Mouse (Mus musculus): Measurements from ENCODE around the gene Atp6v0b. TPM values are rescaled to one million over a fixed set of nuclear protein-coding genes. Genes with fewer than 3 reads are reported as not detected.
A peak's percentile ranks its signal among the peaks of the same experiment; 100 is the strongest.

Atp6v0b gene
- polyA plus RNA-seq, 1 experiment from 2014 or later = 601 TPM

GRCm38 (mm10) chr4:117885994-117886393 lies 1.1 kb downstream of the Atp6v0b start:
- no peak for ATAC-seq (ENCODE audit: low FRiP score, low read depth)
- Histone ChIP-seq H3K36me3 (peaks cover 21% of the 10 kb centered on the region), H3K27me3 (no peaks in the 10 kb centered on the region), H3K4me2 (peak overlapping the region; percentile 83), H3K9ac (peak overlapping the region; percentile 93; the same call in 1 of the 2 replicates), H3K27ac (replicated peaks) (no peak overlapping the region), H3K4me1 (replicated peaks) (peaks cover 55% of the 10 kb centered on the region), H3K9me3 (no peaks in the 10 kb centered on the region), H3K4me3 (peak overlapping the region; percentile 98)
- 87% methylated on average over 9 of the region's 9 CpGs for WGBS

GRCm38 (mm10) chr4:117885093-117885492 lies 2.0 kb downstream of the Atp6v0b start:
- Histone ChIP-seq H3K4me1 (replicated peaks) (peaks cover 59% of the 10 kb centered on the region), H3K9ac (no peak overlapping the region), H3K4me2 (no peak overlapping the region), H3K27ac (replicated peaks) (no peak overlapping the region), H3K27me3 (no peaks in the 10 kb centered on the region), H3K36me3 (peaks cover 22% of the 10 kb centered on the region), H3K4me3 (no peak overlapping the region; the same call in 1 of the 2 replicates), H3K9me3 (no peaks in the 10 kb centered on the region)
- ATAC-seq (ENCODE audit: low FRiP score, low read depth) = no peak
- WGBS = 95% methylated on average over 10 of the region's 10 CpGs

GRCm38 (mm10) chr4:117884146-117884545 lies 3.0 kb downstream of the Atp6v0b start:
- H3K4me2 ChIP-seq = peak overlapping the region; percentile 94
- H3K27me3 ChIP-seq = no peaks in the 10 kb centered on the region
- H3K9ac ChIP-seq = peak overlapping the region; percentile 94
- H3K36me3 ChIP-seq = peaks cover 21% of the 10 kb centered on the region
- H3K9me3 ChIP-seq = no peaks in the 10 kb centered on the region
- peaks cover 66% of the 10 kb centered on the region for H3K4me1 ChIP-seq (replicated peaks)
- H3K27ac ChIP-seq (replicated peaks) = 0 out of 2 replicates have a peak overlapping the region, but pooled peaks have one; percentile 89
- ATAC-seq (ENCODE audit: low FRiP score, low read depth) = no peak
- H3K4me3 ChIP-seq = peak overlapping the region; percentile 81
- 95% methylated on average over 1 of the region's 1 CpGs for WGBS

GRCm38 (mm10) chr4:117882701-117883691 lies 4.1 kb downstream of the Atp6v0b start, which contains the start of gene B4galt2:
Gene B4galt2, minus strand, starts transcription at chr4:117883487.
- Histone ChIP-seq H3K9ac (peak within 1 kb of the TSS; percentile 94), H3K4me2 (peak within 1 kb of the TSS; percentile 94), H3K36me3 (peaks cover 18% of the 10 kb centered on the region), H3K9me3 (no peaks in the 10 kb centered on the region), H3K27me3 (no peaks in the 10 kb centered on the region), H3K4me1 (replicated peaks) (peaks cover 66% of the 10 kb centered on the region), H3K27ac (replicated peaks) (peak within 1 kb of the TSS; percentile 89), H3K4me3 (peak within 1 kb of the TSS; percentile 81)
- peak; percentile 47 for ATAC-seq (ENCODE audit: low FRiP score, low read depth)
- WGBS = 2% methylated on average over 77 of the region's 103 CpGs

- Histone ChIP-seq H3K27ac (replicated peaks) (no peak overlapping the region), H3K4me1 (replicated peaks) (peaks cover 36% of the 10 kb centered on the region), H3K4me3 (no peak overlapping the region), H3K9me3 (no peaks in the 10 kb centered on the region), H3K27me3 (no peaks in the 10 kb centered on the region), H3K36me3 (peaks cover 32% of the 10 kb centered on the region), H3K9ac (no peak overlapping the region), H3K4me2 (no peak overlapping the region)
- 76% methylated on average over 5 of the region's 5 CpGs for WGBS
- ATAC-seq (ENCODE audit: low FRiP score, low read depth) = no peak
Observed at GRCm38 (mm10) chr4:117878703-117879102, 8.4 kb downstream of the Atp6v0b start.

- WGBS = 54% methylated on average over 10 of the region's 10 CpGs
- Histone ChIP-seq H3K27ac (replicated peaks) (no peak overlapping the region), H3K9me3 (no peaks in the 10 kb centered on the region), H3K27me3 (no peaks in the 10 kb centered on the region), H3K9ac (no peak overlapping the region), H3K4me3 (no peak overlapping the region), H3K4me2 (no peak overlapping the region), H3K4me1 (replicated peaks) (peaks cover 33% of the 10 kb centered on the region), H3K36me3 (peaks cover 36% of the 10 kb centered on the region)
- ATAC-seq (ENCODE audit: low FRiP score, low read depth) = no peak
Observed at GRCm38 (mm10) chr4:117878301-117878700, 8.8 kb downstream of the Atp6v0b start.

GRCm38 (mm10) chr4:117873615-117874014 lies 13.5 kb downstream of the Atp6v0b start:
- Histone ChIP-seq H3K4me3 (no peak overlapping the region), H3K4me2 (no peak overlapping the region), H3K9me3 (no peaks in the 10 kb centered on the region), H3K9ac (no peak overlapping the region), H3K4me1 (replicated peaks) (peaks cover 15% of the 10 kb centered on the region), H3K27ac (replicated peaks) (no peak overlapping the region), H3K36me3 (peaks cover 34% of the 10 kb centered on the region), H3K27me3 (no peaks in the 10 kb centered on the region)
- WGBS = 91% methylated on average over 9 of the region's 9 CpGs
- ATAC-seq (ENCODE audit: low FRiP score, low read depth) = no peak

- H3K9ac ChIP-seq = no peak within 1 kb of the TSS
- H3K36me3 ChIP-seq = peaks cover 33% of the 10 kb centered on the region
- no peak for ATAC-seq (ENCODE audit: low FRiP score, low read depth)
- WGBS = 5% methylated on average over 14 of the region's 14 CpGs
- H3K4me2 ChIP-seq = peak within 1 kb of the TSS; percentile 36
- no peaks in the 10 kb centered on the region for H3K27me3 ChIP-seq
- H3K4me1 ChIP-seq (replicated peaks) = peaks cover 15% of the 10 kb centered on the region; the same call in 1 of the 2 replicates
- H3K9me3 ChIP-seq = no peaks in the 10 kb centered on the region
- no peak within 1 kb of the TSS for H3K27ac ChIP-seq (replicated peaks)
- H3K4me3 ChIP-seq = no peak within 1 kb of the TSS
Observed at GRCm38 (mm10) chr4:117872471-117872886, 14.7 kb downstream of the Atp6v0b start, which contains the start of gene Ccdc24. Gene Ccdc24, minus strand, starts transcription at chr4:117872557.

GRCm38 (mm10) chr4:117871787-117872186 lies 15.3 kb downstream of the Atp6v0b start:
- peaks cover 27% of the 10 kb centered on the region for H3K36me3 ChIP-seq
- no peak overlapping the region for H3K9ac ChIP-seq
- no peak overlapping the region for H3K4me3 ChIP-seq
- no peak for ATAC-seq (ENCODE audit: low FRiP score, low read depth)
- no peak overlapping the region for H3K27ac ChIP-seq (replicated peaks)
- H3K9me3 ChIP-seq = no peaks in the 10 kb centered on the region
- peaks cover 15% of the 10 kb centered on the region; the same call in 1 of the 2 replicates for H3K4me1 ChIP-seq (replicated peaks)
- H3K27me3 ChIP-seq = no peaks in the 10 kb centered on the region
- H3K4me2 ChIP-seq = no peak overlapping the region
- WGBS = 70% methylated on average over 7 of the region's 7 CpGs

- WGBS = 63% methylated on average over 1 of the region's 1 CpGs
- H3K27ac ChIP-seq (replicated peaks) = no peak overlapping the region
- H3K36me3 ChIP-seq = peaks cover 14% of the 10 kb centered on the region; the same call in 1 of the 2 replicates
- peaks cover 21% of the 10 kb centered on the region; the same call in 1 of the 2 replicates for H3K4me1 ChIP-seq (replicated peaks)
- no peak overlapping the region for H3K4me3 ChIP-seq
- H3K9me3 ChIP-seq = no peaks in the 10 kb centered on the region
- no peak overlapping the region for H3K9ac ChIP-seq
- ATAC-seq (ENCODE audit: low FRiP score, low read depth) = no peak
- no peaks in the 10 kb centered on the region for H3K27me3 ChIP-seq
- no peak overlapping the region for H3K4me2 ChIP-seq
Observed at GRCm38 (mm10) chr4:117870437-117870836, 16.7 kb downstream of the Atp6v0b start.

- H3K36me3 ChIP-seq = peaks cover 9% of the 10 kb centered on the region; the same call in 1 of the 2 replicates
- H3K4me2 ChIP-seq = no peak overlapping the region
- no peaks in the 10 kb centered on the region for H3K9me3 ChIP-seq
- no peak overlapping the region for H3K4me3 ChIP-seq
- H3K27me3 ChIP-seq = no peaks in the 10 kb centered on the region
- ATAC-seq (ENCODE audit: low FRiP score, low read depth) = no peak
- H3K27ac ChIP-seq (replicated peaks) = no peak overlapping the region
- no peak overlapping the region for H3K9ac ChIP-seq
- H3K4me1 ChIP-seq (replicated peaks) = peaks cover 21% of the 10 kb centered on the region; the same call in 1 of the 2 replicates
- 65% methylated on average over 9 of the region's 9 CpGs for WGBS
Observed at GRCm38 (mm10) chr4:117869317-117869716, 17.8 kb downstream of the Atp6v0b start.

GRCm38 (mm10) chr4:117867823-117868222 lies 19.3 kb downstream of the Atp6v0b start:
- ATAC-seq (ENCODE audit: low FRiP score, low read depth) = no peak
- no peak overlapping the region for H3K27ac ChIP-seq (replicated peaks)
- no peaks in the 10 kb centered on the region for H3K9me3 ChIP-seq
- 13% methylated on average over 24 of the region's 24 CpGs for WGBS
- no peaks in the 10 kb centered on the region for H3K36me3 ChIP-seq
- no peak overlapping the region for H3K4me2 ChIP-seq
- no peaks in the 10 kb centered on the region for H3K27me3 ChIP-seq
- no peak overlapping the region for H3K4me3 ChIP-seq
- no peak overlapping the region for H3K9ac ChIP-seq
- H3K4me1 ChIP-seq (replicated peaks) = peaks cover 21% of the 10 kb centered on the region; the same call in 1 of the 2 replicates
